Mouse (Mus musculus) urinary bladder, adult 2 months (tissue): ENCODE data around the gene Zfp28. TPM values are rescaled to one million over a fixed set of nuclear protein-coding genes. Genes with fewer than 3 reads are reported as not detected.

Source experiments
- DNase-seq: peaks from one replicate; pipeline ENCODE4 v3.0.0; 2022; ENCODE audit warnings: low spot score
- polyA plus RNA-seq: library from polyadenylated mRNA; depleted of rRNA; stranded (reverse); fragments of >200 nt; gene quantifications from 2 replicates; pipeline ENCODE4 v1.2.3, GENCODE M21; 2012; rRNA removed

The Zfp28 gene
- polyA plus RNA-seq, 1 experiment = 8.2 TPM

DNA sequence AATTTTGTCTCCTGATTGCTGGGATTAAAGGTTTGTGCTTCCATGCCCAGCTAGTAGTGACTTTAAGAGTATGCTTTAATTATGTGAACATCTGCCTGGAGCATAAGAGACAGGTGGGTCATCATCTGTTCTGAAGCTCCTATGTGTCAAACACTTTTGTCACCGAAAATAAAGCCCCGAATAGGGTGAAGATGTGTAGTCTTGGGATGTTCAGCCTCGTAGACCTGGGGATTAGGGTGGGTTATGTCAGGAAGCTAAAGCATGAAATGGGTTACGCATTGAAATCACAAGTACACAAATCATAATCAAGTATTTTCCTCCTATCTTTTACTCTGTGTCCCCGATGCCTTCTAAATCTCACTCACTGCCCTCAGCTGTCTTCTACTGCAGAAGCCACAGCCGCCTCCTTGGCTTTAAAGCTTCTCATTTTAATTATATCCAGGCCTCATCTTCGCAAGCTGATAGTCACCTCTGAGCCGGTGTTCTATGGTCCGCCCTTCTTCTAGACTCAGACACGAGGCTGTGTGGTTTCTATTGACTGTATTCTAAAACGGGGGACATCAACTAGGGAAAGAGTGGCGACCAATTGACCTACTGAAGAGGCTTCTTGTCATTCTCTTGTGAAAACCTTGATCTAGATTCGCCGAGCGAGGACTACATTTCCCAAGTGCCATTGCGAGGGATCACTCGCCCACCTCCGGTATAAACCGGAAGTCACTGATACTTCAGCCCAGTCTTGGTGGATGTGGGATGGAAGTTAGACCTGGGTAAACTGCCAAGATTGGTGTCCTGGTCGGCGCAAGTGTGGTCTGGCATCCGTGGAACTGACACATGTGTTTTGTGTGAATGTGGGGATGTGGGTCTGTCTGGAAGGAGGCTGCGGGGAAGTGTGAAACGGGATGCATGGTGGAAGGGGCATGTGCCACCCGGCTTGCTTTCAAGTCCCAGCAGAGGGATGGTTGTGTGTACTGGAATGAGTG lies 15.2 kb downstream of the Zfp28 start, which contains the start of gene Smim17:
Gene Smim17 (plus strand): TSS at position 720 of the 980 bp plus-strand sequence.
- no peak for DNase-seq

DNA sequence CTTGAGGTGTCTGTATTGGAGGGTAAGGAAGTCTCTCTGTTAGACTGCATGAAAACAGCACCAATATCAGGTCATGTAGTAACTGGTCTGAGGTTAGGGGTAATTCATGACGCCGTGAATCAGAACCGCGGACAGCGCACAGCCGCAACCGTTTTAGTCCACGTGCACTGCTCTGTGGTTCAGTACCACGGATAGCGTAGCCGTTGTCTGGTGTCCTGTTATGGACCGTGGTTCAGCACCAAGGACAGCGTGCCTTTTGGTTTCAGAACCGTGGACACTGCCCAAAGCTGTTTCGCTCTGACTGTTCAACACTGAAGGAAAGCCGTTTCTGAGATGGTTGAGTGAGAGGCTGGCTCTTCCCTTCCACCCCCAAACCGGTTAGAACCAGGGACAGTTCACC lies 26.9 kb downstream of the Zfp28 start, which contains the start of gene Gm20715:
Gene Gm20715 (plus strand): TSS at position 235 of the 400 bp plus-strand sequence.
- DNase-seq = peak; percentile 77

DNA sequence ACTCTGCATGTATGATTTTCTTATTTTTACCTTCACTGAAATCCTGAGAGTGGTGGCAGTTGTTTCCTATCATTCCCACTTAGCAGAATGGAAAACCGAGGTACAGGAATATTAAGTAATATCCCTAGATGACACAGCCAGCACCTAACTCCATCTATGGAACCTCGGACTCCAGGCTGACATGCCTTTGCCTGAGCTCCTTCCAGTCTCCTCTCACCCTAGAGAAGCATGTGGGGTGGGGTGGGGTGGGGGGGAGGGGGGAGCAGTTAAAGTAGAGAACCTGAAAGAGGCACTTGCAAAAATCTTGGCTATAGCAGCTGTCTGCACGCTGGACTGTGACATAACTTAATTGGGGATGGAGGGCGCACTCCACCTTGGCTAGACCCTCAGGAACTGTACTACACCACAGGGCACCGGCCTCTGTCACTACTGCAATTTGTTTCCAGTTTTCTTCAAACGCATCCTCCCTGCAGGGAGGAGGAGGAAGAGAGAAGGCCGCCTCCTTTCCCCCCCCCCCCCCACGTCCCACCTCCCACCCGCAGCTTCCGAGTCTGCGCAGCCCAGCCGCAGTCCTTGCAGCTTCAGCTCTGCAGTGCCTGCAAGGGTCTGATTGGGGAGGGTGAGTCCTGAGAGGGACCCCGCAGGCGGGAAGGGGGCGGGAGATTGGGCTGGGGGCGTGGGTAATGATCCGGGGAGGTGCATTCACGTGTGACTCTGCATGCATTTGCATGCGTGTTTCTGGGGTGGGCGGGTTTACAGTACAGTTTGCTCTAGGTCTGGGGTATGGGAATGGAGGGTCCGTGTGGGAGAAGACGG lies 31.7 kb downstream of the Zfp28 start:
- no peak for DNase-seq

DNA sequence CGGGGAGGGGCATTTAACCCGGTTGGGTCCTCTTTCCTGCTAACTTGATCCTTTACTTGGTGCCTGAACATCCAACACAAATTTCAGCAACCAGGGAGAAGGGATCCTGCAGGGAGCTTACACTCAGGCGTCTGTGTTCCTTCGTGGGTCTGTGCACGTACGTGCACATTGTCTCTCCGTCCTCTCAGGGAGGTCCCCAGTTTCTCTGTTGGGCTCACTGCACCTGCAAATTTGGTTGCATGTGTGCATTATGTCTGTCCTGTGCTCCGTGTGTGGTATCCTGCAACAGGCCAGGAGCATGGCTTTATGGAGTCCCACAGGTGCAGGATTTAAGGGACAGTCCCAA lies 32.3 kb downstream of the Zfp28 start:
- no peak for DNase-seq

DNA sequence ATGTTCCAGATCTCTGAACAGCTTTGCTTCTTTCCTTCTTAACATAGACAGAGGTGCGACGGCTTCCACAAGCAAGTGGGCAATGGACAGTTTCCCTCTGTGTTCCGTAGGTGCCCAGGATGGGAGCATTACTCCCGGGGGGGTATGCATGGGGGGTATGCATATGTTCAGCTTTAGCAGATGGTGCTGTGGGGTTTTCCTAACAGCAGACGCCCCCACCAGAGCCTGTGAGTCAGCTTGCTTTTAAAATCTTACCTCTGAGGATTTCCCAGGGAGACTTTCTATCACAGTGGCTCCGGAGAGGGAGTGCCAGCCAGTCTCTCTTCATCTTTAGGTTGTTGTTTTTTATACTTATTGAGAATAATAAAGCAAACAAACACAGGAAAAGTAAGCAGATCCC lies 36.8 kb downstream of the Zfp28 start:
- DNase-seq = no peak

DNA sequence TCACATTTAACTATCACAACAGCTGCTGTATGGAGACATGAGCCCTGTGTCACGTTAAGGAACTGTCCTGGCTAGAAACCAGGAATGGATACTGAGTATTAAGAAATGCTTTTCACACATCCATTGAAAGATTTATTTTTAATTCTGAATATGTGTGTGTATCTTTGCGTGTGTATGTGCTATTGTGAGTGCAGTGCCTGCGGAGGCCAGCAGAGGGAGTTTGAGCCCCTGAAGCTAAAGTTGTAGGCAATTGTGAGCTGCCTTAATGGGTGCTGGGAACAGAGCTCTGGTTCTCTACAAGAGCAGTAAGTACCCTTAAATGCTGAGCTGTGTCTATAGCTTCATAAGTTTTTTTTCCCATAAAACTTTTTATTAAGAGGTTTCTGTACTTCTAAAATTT lies 46.3 kb downstream of the Zfp28 start:
- DNase-seq = no peak

DNA sequence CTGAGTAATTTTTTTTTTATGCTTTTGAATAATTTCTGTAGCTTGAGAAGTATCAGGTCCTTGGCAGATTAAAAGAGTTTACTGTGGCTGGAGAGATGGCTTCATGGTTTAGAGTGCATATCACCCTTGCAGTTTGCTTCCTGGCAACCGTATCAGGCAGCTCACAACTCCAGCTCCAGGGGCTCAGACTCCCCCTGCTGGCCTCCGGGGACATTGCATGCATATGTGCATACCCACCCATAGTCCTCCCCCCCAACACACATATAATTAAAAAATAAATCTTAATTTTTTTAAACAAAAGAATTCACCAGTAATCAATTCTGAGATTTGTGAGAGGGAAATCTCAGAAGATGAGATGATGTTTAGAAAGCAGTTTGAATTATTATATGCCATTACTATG lies 47.2 kb downstream of the Zfp28 start:
- DNase-seq = no peak

DNA sequence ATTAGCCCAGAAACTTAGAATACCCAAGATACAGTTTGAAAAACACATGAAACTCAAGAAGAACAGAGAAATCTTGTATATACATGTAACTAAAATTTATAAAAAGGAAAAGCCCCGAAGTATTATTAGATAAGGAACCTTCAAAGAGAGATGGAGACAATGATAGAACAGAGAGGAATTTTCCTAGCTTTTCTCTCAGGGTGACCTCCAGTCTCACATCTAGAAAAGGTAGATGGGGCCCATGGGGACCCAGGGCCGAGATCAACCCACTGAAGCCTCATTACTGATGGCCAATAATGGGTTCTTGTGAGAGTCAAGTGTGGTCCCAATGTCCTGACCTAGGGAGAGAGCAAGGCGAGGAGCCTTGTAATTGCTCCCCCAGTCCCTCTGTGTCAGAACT lies 55.3 kb downstream of the Zfp28 start, which contains the start of gene Olfr1344:
Gene Olfr1344 (plus strand): TSS at position 301 of the 400 bp plus-strand sequence.
- DNase-seq = no peak

DNA sequence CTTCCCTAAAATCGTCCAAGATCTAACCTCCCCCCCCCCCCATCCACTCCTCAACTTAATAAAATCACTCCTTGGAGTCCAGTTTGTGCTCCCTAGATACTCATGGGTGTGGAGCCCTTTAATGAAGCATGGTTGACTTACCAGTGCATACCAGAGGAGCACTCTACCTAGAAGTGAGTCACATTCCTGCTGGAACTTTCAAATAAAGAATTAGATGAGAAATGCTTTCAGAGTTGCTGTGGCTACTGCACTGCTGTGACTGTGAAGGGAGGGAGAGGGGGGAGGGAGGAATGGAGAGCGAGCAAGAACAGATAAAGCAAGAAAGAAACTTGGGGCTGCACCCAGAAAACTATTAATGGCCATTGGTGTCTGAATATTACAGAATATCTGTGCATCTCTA lies 58.1 kb downstream of the Zfp28 start:
- no peak for DNase-seq

Other genes starting within 250 kb of the Zfp28 start
- gene Zfp787, start 227.3 kb upstream of the Zfp28 start, polyA plus RNA-seq = 33.4 and 38.5 TPM in 2 replicates
- gene Zfp444, start 211.1 kb upstream of the Zfp28 start, polyA plus RNA-seq = 21.3 and 23.1 TPM in 2 replicates
- not detected in 2 replicates for gene Galp, start 186.2 kb upstream of the Zfp28 start, polyA plus RNA-seq
- not detected in 2 replicates for gene Zscan5b, start 161.0 kb upstream of the Zfp28 start, polyA plus RNA-seq
- gene Epp13, start 130.6 kb upstream of the Zfp28 start, polyA plus RNA-seq = not detected in 2 replicates
- gene Zfp667, start 96.7 kb upstream of the Zfp28 start, polyA plus RNA-seq = 8.9 and 9.4 TPM in 2 replicates
- 2.8 TPM in 2 replicates for gene Zfp583, start 52.0 kb upstream of the Zfp28 start, polyA plus RNA-seq
- gene Gm3854, start 39.5 kb upstream of the Zfp28 start, polyA plus RNA-seq = 0.63 and 0.83 TPM in 2 replicates
- 2.6 and 3.5 TPM in 2 replicates for gene Zfp78, start 20.0 kb upstream of the Zfp28 start, polyA plus RNA-seq
- 0.24 and 0.30 TPM in 2 replicates for gene Smim17, start 15.4 kb downstream of the Zfp28 start, polyA plus RNA-seq
- gene Gm20715, start 27.0 kb downstream of the Zfp28 start, polyA plus RNA-seq = 0.03 TPM in 1 of 2 replicates, not detected in the other
- not detected in 2 replicates for gene Olfr1344, start 55.4 kb downstream of the Zfp28 start, polyA plus RNA-seq
- not detected in 2 replicates for gene Olfr1336, start 72.9 kb downstream of the Zfp28 start, polyA plus RNA-seq
- not detected in 2 replicates for gene Olfr1346, start 83.8 kb downstream of the Zfp28 start, polyA plus RNA-seq
- gene Olfr5, start 103.6 kb downstream of the Zfp28 start, polyA plus RNA-seq = not detected in 2 replicates
- gene Olfr1347, start 116.5 kb downstream of the Zfp28 start, polyA plus RNA-seq = not detected in 2 replicates
- gene Olfr1348, start 125.5 kb downstream of the Zfp28 start, polyA plus RNA-seq = not detected in 2 replicates
- not detected in 2 replicates for gene Olfr1349, start 139.7 kb downstream of the Zfp28 start, polyA plus RNA-seq
- not detected in 2 replicates for gene Olfr1350, start 181.5 kb downstream of the Zfp28 start, polyA plus RNA-seq